Mouse (Mus musculus) heart, embryonic 14.5 days (tissue): ENCODE measurements around the gene Fam117a. TPM values are rescaled to one million over a fixed set of nuclear protein-coding genes. Genes with fewer than 3 reads are reported as not detected.

Experiments used
- ATAC-seq: fragments of 200-750 bp; cut with Nextera tagmentation; 2 replicates; pipeline ENCODE4 v1.8.0; 2017; ENCODE audit warnings: low read depth, moderate TSS enrichment; ENCODE audit not compliant: insufficient number of reproducible peaks, insufficient read depth, low FRiP score
- H3K27ac ChIP-seq, 2 experiments: fragments of 200-500 bp in 1 of 2; fragments of 300-500 bp in 1 of 2; sonication (generic) in 1 of 2; replicated peaks in 1 of 2; 2 replicates each; pipeline ENCODE4 v1.5.1; 2012 to 2014; ENCODE audit warnings: low read depth in 2 of 2, low read length in 2 of 2, control low read depth in 1 of 2, mild to moderate bottlenecking in 1 of 2, mixed read lengths in 1 of 2; ENCODE audit not compliant: control insufficient read depth in 1 of 2, insufficient read depth in 1 of 2
- H3K27me3 ChIP-seq: fragments of 300-500 bp; sonication (generic); 2 replicates; pipeline ENCODE4 v1.6.1; 2014; ENCODE audit warnings: mild to moderate bottlenecking, low read length, control low read depth; ENCODE audit not compliant: control insufficient read depth, insufficient read depth
- H3K36me3 ChIP-seq: fragments of 300-500 bp; sonication (generic); 2 replicates; pipeline ENCODE4 v1.6.1; 2014; ENCODE audit warnings: mild to moderate bottlenecking, control low read depth, low read length, mixed read lengths; ENCODE audit not compliant: control insufficient read depth, insufficient read depth
- H3K4me1 ChIP-seq, 2 experiments: fragments of 200-500 bp in 1 of 2; fragments of 300-500 bp in 1 of 2; sonication (generic) in 1 of 2; 2 replicates each; pipeline ENCODE4 v1.6.1; 2012 to 2014; ENCODE audit warnings: low read length in 2 of 2, control low read depth in 1 of 2, mixed read lengths in 1 of 2; ENCODE audit not compliant: control insufficient read depth in 2 of 2, insufficient read depth in 2 of 2
- H3K4me2 ChIP-seq: fragments of 300-500 bp; sonication (generic); 2 replicates; pipeline ENCODE4 v1.6.1; 2014; ENCODE audit warnings: mild to moderate bottlenecking, low read length
- H3K4me3 ChIP-seq, 2 experiments: fragments of 200-500 bp in 1 of 2; fragments of 300-500 bp in 1 of 2; sonication (generic) in 1 of 2; 2 replicates each; pipeline ENCODE4 v1.5.1; 2012 to 2014; ENCODE audit warnings: low read length in 2 of 2, mild to moderate bottlenecking in 2 of 2, control low read depth in 1 of 2, low read depth in 1 of 2, moderate library complexity in 1 of 2; ENCODE audit not compliant: control insufficient read depth in 1 of 2, insufficient read depth in 1 of 2
- H3K9ac ChIP-seq: fragments of 300-500 bp; sonication (generic); 2 replicates; pipeline ENCODE4 v1.6.1; 2014; ENCODE audit warnings: mild to moderate bottlenecking, low read length
- H3K9me3 ChIP-seq: fragments of 300-500 bp; sonication (generic); 2 replicates; pipeline ENCODE4 v1.6.1; 2016; ENCODE audit warnings: low read length, control low read depth; ENCODE audit not compliant: control insufficient read depth
- WGBS: fragments of 180-500 bp; shearing (Covaris S2); extraction: QIAGEN DNeasy Blood & Tissue Kit; methylation state at CpG from one replicate; pipeline ENCODE4 v1.1.7; 2014; 5-methylcytosine and 5-hydroxymethylcytosine counted together
- polyA plus RNA-seq: library from polyadenylated mRNA; unstranded; fragments of >200 nt; fragmentation: Nextera tagmentation; extraction: Ambion mirVana; gene quantifications from 2 replicates; pipeline ENCODE4 v1.2.1, GENCODE M21; 2014

Fam117a gene
- polyA plus RNA-seq, 1 experiment from 2014 or later, result 6.3 TPM

DNA sequence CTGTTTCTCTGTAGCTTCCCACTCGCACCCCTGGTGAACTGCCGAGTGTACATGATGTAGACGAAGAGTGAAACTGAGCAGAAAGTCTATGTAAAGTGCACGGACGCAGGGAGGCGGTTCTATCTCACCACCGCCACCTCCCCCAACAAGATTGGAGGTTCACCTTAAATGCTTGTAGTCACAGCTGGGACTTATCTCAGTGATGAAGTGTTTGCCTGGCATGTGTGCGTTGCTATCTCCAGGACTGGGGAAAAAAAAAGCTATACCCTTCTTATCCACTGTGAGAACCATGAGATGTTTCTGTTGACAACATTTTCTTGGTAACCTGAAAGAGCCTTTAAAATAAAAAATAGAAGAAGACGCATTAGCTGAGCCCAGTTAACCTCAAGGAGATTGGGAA, 18.7 kb upstream of the Fam117a start:
- Histone ChIP-seq H3K9me3 (no peaks in the 10 kb centered on the region), H3K27me3 (no peaks in the 10 kb centered on the region), H3K27ac (no peak overlapping the region), H3K4me1 (peaks cover 0 to 9% of the 10 kb centered on the region in 2 experiments; a peak in 2 of 4 replicates), H3K4me3 (no peak overlapping the region), H3K4me2 (no peak overlapping the region), H3K36me3 (no peaks in the 10 kb centered on the region), H3K9ac (no peak overlapping the region)
- ATAC-seq, result no peak
- 35% methylated on average over 9 of the region's 9 CpGs for WGBS

DNA sequence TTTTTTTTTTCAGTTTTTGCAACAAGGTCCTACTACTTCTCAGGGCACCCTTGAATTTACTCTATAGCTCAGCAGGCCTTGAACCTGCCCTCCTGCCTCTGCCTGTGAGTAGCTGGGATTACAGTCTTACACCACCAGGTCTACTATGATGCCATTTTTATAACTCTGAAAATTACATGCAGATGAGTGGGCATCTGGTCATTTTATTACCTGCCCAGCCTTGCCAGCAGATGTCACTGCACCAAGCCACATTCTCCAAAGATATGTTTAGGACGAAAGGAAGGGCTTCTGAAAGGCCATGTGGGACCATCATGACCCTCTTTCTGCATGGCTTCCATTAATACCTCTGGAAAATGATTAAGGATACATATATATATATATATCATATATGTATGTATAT, 17.3 kb upstream of the Fam117a start:
- no peak overlapping the region for H3K27ac ChIP-seq
- no peaks in the 10 kb centered on the region for H3K27me3 ChIP-seq
- H3K36me3 ChIP-seq, result no peaks in the 10 kb centered on the region
- no peak overlapping the region for H3K9ac ChIP-seq
- ATAC-seq, result no peak
- H3K4me1 ChIP-seq, result peaks cover 0 to 9% of the 10 kb centered on the region in 2 experiments; a peak in 2 of 4 replicates
- no peak overlapping the region for H3K4me3 ChIP-seq
- H3K9me3 ChIP-seq, result no peaks in the 10 kb centered on the region
- H3K4me2 ChIP-seq, result no peak overlapping the region
- 45% methylated on average over 1 of the region's 1 CpGs for WGBS

DNA sequence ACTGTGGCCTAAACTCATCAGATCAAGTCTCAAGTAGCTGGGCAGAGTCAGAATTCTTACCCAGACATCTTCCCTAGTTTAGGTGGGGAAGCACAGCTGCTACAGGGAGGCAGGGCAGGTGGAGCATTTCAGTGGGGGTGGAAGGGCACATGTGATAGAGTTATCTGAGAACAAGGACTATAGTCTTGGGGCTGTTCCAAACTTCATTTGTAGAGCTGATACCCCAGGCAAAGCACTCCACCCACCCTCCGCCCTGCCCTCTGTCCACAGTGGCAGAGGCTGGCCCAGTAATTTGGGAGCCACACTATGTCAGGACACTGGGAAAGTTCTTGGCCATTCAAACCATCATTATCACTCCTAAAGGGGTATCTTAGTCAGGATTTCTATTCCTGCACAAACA, 16.8 kb upstream of the Fam117a start:
- H3K9me3 ChIP-seq, result no peaks in the 10 kb centered on the region
- H3K4me3 ChIP-seq, result no peak overlapping the region
- no peaks in the 10 kb centered on the region for H3K36me3 ChIP-seq
- peaks cover 0 to 9% of the 10 kb centered on the region in 2 experiments; a peak in 2 of 4 replicates for H3K4me1 ChIP-seq
- no peaks in the 10 kb centered on the region for H3K27me3 ChIP-seq
- no peak for ATAC-seq
- H3K9ac ChIP-seq, result no peak overlapping the region
- WGBS, result 78% methylated on average over 1 of the region's 1 CpGs
- H3K27ac ChIP-seq, result no peak overlapping the region
- H3K4me2 ChIP-seq, result no peak overlapping the region

DNA sequence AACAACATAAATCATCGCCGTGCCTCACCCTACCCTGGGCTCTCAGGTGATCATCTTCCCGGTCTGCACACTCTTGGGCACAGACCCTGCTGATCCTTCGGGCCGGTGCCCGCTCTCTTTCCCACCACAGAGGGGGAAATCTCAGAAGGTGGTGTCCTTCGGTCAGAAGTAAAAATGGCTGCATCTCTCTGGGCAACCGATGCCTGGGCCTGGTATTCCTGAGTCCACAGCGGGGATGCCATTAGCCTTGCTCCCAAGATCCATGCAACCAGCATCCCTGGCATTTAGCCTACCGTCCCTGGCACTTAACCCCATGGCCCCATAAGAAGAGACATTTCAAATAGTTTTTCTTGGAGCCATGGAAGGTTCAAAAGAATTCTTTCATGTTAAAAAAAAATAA, 12.6 kb upstream of the Fam117a start:
- Histone ChIP-seq H3K4me3 (no peak overlapping the region), H3K4me1 (no peaks in the 10 kb centered on the region), H3K27me3 (no peaks in the 10 kb centered on the region), H3K9ac (no peak overlapping the region), H3K36me3 (no peaks in the 10 kb centered on the region), H3K27ac (no peak overlapping the region), H3K9me3 (no peaks in the 10 kb centered on the region), H3K4me2 (no peak overlapping the region)
- no peak for ATAC-seq
- WGBS, result 89% methylated on average over 10 of the region's 10 CpGs

DNA sequence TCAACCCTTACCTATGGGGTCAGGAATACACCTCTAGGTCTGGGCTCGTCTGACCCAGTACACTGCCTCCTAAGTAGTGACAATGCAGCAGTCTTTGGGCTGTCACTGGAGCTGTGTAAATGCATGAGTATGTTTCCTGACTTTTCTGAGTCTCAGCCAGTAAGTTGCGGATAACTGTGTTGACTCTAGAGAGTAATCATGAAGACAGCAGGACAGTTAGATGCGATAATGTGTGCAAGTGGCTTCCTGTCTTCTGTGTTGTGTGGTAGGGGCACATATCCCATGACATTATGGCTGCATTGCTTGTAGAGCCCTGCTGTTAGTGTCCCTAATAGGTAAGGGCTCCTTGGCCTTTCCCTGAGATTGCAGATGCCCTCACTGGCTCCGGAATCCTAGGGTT, 11.0 kb upstream of the Fam117a start:
- Histone ChIP-seq H3K36me3 (no peaks in the 10 kb centered on the region), H3K4me2 (no peak overlapping the region), H3K9me3 (no peaks in the 10 kb centered on the region), H3K27ac (no peak overlapping the region; a peak in 1 of 4 replicates), H3K27me3 (no peaks in the 10 kb centered on the region), H3K9ac (no peak overlapping the region), H3K4me3 (no peak overlapping the region), H3K4me1 (no peaks in the 10 kb centered on the region)
- 78% methylated on average over 4 of the region's 4 CpGs for WGBS
- no peak for ATAC-seq

DNA sequence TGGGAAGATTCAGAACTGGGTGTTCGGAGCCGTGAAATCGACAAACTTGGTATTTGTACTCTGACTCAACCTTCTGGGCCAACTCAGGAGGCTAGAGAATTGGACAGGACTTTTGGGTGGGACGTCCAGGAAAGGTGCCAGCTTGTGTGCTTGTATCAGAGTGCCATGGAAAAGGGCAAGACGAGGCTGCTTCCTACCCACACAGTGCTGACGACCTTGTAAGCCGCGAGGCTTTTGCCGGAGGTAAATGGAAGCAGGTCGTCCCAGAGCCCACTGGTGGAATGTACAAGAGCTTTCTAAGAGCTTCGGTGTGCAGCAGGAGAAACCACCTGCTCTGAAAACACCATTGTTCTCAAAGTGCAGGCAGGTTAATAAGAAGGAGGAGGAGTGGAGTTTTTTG, 10.6 kb upstream of the Fam117a start:
- Histone ChIP-seq H3K27me3 (no peaks in the 10 kb centered on the region), H3K4me1 (no peaks in the 10 kb centered on the region), H3K9me3 (no peaks in the 10 kb centered on the region), H3K36me3 (no peaks in the 10 kb centered on the region), H3K4me2 (no peak overlapping the region), H3K27ac (no peak overlapping the region), H3K9ac (no peak overlapping the region), H3K4me3 (no peak overlapping the region)
- WGBS, result 65% methylated on average over 11 of the region's 11 CpGs
- ATAC-seq, result no peak

DNA sequence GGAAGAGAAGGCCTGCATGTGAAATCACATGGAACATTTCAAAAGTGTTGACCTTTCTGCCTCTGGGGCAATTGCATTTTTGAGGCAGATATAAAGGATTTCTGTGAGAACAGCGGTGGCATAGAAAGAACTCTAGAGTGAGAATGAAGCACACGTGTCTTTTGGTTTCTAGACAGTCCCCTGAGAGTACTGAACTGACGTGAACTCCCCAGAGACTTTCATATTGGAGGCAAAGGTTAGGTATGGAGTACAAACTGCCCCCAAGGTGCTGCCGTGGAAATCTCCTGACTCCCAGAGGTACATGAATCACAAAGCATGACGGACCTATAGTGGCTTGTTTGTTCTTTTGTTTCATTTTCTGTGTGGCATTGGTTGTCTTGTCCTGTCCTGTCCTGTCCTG, 8.2 kb upstream of the Fam117a start:
- 74% methylated on average over 5 of the region's 5 CpGs for WGBS
- H3K4me3 ChIP-seq, result no peak overlapping the region
- no peak overlapping the region for H3K4me2 ChIP-seq
- no peak overlapping the region for H3K27ac ChIP-seq
- H3K27me3 ChIP-seq, result no peaks in the 10 kb centered on the region
- H3K4me1 ChIP-seq, result no peaks in the 10 kb centered on the region
- no peak for ATAC-seq
- H3K9ac ChIP-seq, result no peak overlapping the region
- no peaks in the 10 kb centered on the region for H3K36me3 ChIP-seq
- no peaks in the 10 kb centered on the region for H3K9me3 ChIP-seq

DNA sequence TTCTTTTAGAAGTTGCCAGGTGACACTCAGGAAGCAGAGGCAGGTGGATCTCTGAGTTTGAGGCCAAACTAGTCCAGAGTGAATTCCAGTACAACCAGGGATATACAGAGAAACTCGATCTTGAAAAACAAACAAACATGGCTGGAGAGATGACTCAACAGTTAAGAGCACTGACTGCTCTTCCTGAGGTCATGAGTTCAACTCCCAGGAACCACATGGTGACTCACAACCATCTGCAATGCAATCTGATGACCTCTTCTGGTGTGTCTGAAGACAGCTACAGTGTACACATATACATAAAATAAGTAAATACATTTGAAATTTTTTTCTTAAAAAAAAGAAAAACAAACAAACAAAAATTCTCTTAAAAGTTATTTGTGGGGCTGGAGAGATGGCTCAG, 6.2 kb upstream of the Fam117a start:
- WGBS, result 36% methylated on average over 1 of the region's 1 CpGs
- ATAC-seq, result no peak
- no peaks in the 10 kb centered on the region for H3K36me3 ChIP-seq
- H3K4me2 ChIP-seq, result no peak overlapping the region
- H3K27me3 ChIP-seq, result no peaks in the 10 kb centered on the region
- no peaks in the 10 kb centered on the region for H3K4me1 ChIP-seq
- no peaks in the 10 kb centered on the region for H3K9me3 ChIP-seq
- H3K27ac ChIP-seq, result no peak overlapping the region
- H3K9ac ChIP-seq, result no peak overlapping the region
- no peak overlapping the region for H3K4me3 ChIP-seq
